Mouse (Mus musculus): ENCODE measurements around the gene Slc29a1. TPM values are rescaled to one million over a fixed set of nuclear protein-coding genes. Genes with fewer than 3 reads are reported as not detected.

Slc29a1 gene
- polyA plus RNA-seq, 1 experiment, result not detected

- Histone ChIP-seq H3K27ac (ENCODE audit: insufficient read depth, low read depth, low read length) (0 out of 2 replicates have a peak within 1 kb of the TSS, but pooled peaks have one; percentile 6), H3K4me1 (ENCODE audit: control insufficient read depth, insufficient read depth, low read length) (peaks cover 11% of the 10 kb centered on the region), H3K4me3 (ENCODE audit: insufficient read depth, low read depth, low read length) (peak within 1 kb of the TSS; percentile 90)
- TF ChIP-seq CTCF (IDR thresholded peaks at IDR 0.05; ENCODE audit: insufficient read depth, low read depth, low read length) (peak; percentile 84), POLR2A (IDR thresholded peaks at IDR 0.05; ENCODE audit: insufficient read depth, low read depth, low read length) (peak; percentile 69; the same call in 1 of the 2 replicates)
- under 1% methylated on average over 57 of the region's 61 CpGs for WGBS
These were observed 35.5 kb downstream of the Slc29a1 start, which contains the start of gene Slc35b2 for GRCm38 (mm10) chr17:45563655-45564530. Gene Slc35b2, plus strand, starts transcription at chr17:45563874.

- WGBS, result 77% methylated on average over 12 of the region's 12 CpGs
- no peak overlapping the region for H3K27ac ChIP-seq (ENCODE audit: insufficient read depth, low read depth, low read length)
- H3K4me1 ChIP-seq (ENCODE audit: control insufficient read depth, insufficient read depth, low read length), result peaks cover 11% of the 10 kb centered on the region
- no peak overlapping the region for H3K4me3 ChIP-seq (ENCODE audit: insufficient read depth, low read depth, low read length)
- no peak for TF ChIP-seq CTCF (IDR thresholded peaks at IDR 0.05; ENCODE audit: insufficient read depth, low read depth, low read length)
- TF ChIP-seq POLR2A (IDR thresholded peaks at IDR 0.05; ENCODE audit: insufficient read depth, low read depth, low read length), result no peak
These were observed 36.2 kb downstream of the Slc29a1 start for GRCm38 (mm10) chr17:45563216-45563615.

- H3K4me3 ChIP-seq (ENCODE audit: insufficient read depth, low read depth, low read length), result no peak overlapping the region
- WGBS, result 89% methylated on average over 15 of the region's 15 CpGs
- H3K4me1 ChIP-seq (ENCODE audit: control insufficient read depth, insufficient read depth, low read length), result peaks cover 18% of the 10 kb centered on the region
- no peak overlapping the region for H3K27ac ChIP-seq (ENCODE audit: insufficient read depth, low read depth, low read length)
- TF ChIP-seq POLR2A (IDR thresholded peaks at IDR 0.05; ENCODE audit: insufficient read depth, low read depth, low read length) (no peak), CTCF (IDR thresholded peaks at IDR 0.05; ENCODE audit: insufficient read depth, low read depth, low read length) (no peak)
These were observed 39.5 kb downstream of the Slc29a1 start for GRCm38 (mm10) chr17:45559732-45560525.

GRCm38 (mm10) chr17:45557998-45558862 lies 41.2 kb downstream of the Slc29a1 start:
- no peak overlapping the region for H3K4me3 ChIP-seq (ENCODE audit: insufficient read depth, low read depth, low read length)
- 71% methylated on average over 16 of the region's 16 CpGs for WGBS
- peaks cover 12% of the 10 kb centered on the region; the same call in 1 of the 2 replicates for H3K4me1 ChIP-seq (ENCODE audit: control insufficient read depth, insufficient read depth, low read length)
- TF ChIP-seq CTCF (IDR thresholded peaks at IDR 0.05; ENCODE audit: insufficient read depth, low read depth, low read length) (no peak), POLR2A (IDR thresholded peaks at IDR 0.05; ENCODE audit: insufficient read depth, low read depth, low read length) (no peak)
- no peak overlapping the region for H3K27ac ChIP-seq (ENCODE audit: insufficient read depth, low read depth, low read length)

- Histone ChIP-seq H3K4me3 (ENCODE audit: insufficient read depth, low read depth, low read length) (no peak overlapping the region), H3K27ac (ENCODE audit: insufficient read depth, low read depth, low read length) (no peak overlapping the region), H3K4me1 (ENCODE audit: control insufficient read depth, insufficient read depth, low read length) (peaks cover 12% of the 10 kb centered on the region; the same call in 1 of the 2 replicates)
- TF ChIP-seq CTCF (IDR thresholded peaks at IDR 0.05; ENCODE audit: insufficient read depth, low read depth, low read length) (no peak), POLR2A (IDR thresholded peaks at IDR 0.05; ENCODE audit: insufficient read depth, low read depth, low read length) (no peak)
- 86% methylated on average over 7 of the region's 7 CpGs for WGBS
These were observed 42.1 kb downstream of the Slc29a1 start for GRCm38 (mm10) chr17:45557246-45557824.

- no peak overlapping the region for H3K27ac ChIP-seq (ENCODE audit: insufficient read depth, low read depth, low read length)
- peaks cover 15% of the 10 kb centered on the region for H3K4me1 ChIP-seq (ENCODE audit: control insufficient read depth, insufficient read depth, low read length)
- TF ChIP-seq POLR2A (IDR thresholded peaks at IDR 0.05; ENCODE audit: insufficient read depth, low read depth, low read length), result no peak
- TF ChIP-seq CTCF (IDR thresholded peaks at IDR 0.05; ENCODE audit: insufficient read depth, low read depth, low read length), result no peak
- H3K4me3 ChIP-seq (ENCODE audit: insufficient read depth, low read depth, low read length), result no peak overlapping the region
- 68% methylated on average over 3 of the region's 3 CpGs for WGBS
These were observed 42.7 kb downstream of the Slc29a1 start for GRCm38 (mm10) chr17:45556514-45557245.

- TF ChIP-seq CTCF (IDR thresholded peaks at IDR 0.05; ENCODE audit: insufficient read depth, low read depth, low read length) (no peak), POLR2A (IDR thresholded peaks at IDR 0.05; ENCODE audit: insufficient read depth, low read depth, low read length) (no peak)
- Histone ChIP-seq H3K27ac (ENCODE audit: insufficient read depth, low read depth, low read length) (no peak overlapping the region), H3K4me3 (ENCODE audit: insufficient read depth, low read depth, low read length) (peak overlapping the region; percentile 61), H3K4me1 (ENCODE audit: control insufficient read depth, insufficient read depth, low read length) (peaks cover 15% of the 10 kb centered on the region)
- 5% methylated on average over 14 of the region's 14 CpGs for WGBS
These were observed 43.3 kb downstream of the Slc29a1 start for GRCm38 (mm10) chr17:45556107-45556489.
